Mouse (Mus musculus): ENCODE data around the gene Mtx1. TPM values are rescaled to one million over a fixed set of nuclear protein-coding genes. Genes with fewer than 3 reads are reported as not detected.
"Not testable (repeated sequence)": the region's sequence is repeated elsewhere in the genome, so short reads cannot be mapped to it uniquely, and the experiment has no call there.

Mtx1 gene
- total RNA-seq, 2 experiments from 2014 or later, result 89.5 to 94.5 TPM

DNA sequence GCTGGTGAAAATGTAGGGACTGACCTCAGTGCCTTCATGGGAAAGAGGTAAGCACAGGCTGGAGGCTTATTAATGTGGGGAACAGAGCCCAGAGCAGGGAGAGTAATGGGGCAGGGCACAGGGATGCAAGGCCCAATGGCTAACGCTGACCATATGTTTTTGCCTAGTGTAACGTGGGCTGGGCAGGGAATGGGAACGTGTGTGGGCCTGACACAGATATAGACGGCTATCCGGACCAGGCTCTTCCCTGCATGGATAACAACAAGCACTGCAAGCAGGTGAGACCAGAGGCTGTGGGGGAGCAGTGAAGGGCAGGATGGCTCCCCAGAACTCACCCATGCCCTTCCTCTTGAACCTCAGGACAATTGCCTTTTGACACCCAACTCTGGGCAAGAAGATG is 5.7 kb downstream of the Mtx1 start:
- intact Hi-C loops (cut with DNase I), result no loop called here
- DNase-seq (ENCODE audit: low spot score in 2 of 2), result peak in 1 of 2 experiments; percentile 68

DNA sequence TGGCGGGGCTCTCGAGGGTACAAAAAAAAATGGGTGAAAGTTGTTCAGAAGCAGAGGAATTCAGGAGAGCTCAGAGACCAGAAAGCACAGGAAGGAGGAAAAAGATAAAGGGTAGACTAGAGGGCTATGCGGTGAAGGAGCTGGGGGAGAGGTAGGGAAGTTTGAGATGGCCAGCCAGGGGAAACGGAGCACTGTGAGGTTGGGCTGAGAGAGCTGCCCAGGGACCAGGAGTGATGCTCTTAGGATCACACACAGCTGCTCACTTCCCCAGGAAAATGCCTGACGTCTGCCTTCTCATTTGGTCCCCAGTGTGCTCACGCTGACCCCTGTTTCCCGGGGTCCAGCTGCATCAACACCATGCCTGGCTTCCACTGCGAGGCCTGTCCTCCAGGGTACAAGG is 7.3 kb downstream of the Mtx1 start:
- intact Hi-C loops (cut with DNase I), result loop anchor here (5.0 to 10.0 kb wide), 2 partner anchors 127 to 275 kb away; partner anchors contain the start of gene Rusc1

DNA sequence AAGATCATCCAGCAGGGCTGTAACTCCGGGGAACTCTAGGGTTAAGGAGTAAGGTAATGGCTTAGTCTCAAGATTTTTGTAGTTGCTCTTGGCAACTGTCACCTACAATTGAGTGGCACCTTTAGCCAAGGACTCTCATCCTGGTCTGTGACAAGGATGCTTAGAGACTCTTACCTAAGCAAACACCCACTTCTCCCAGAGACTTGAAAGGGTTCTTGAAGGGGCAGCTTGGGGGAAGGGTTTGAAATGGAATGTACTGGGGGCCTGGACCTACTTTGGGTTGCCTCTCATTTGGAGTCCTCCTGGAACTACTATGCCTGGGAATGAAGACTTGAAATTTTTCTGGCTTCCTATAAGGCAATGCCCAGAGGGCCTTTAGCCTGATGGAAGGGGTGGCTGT is 8.6 kb downstream of the Mtx1 start:
- intact Hi-C loops (cut with DNase I), result loop anchor here (5.0 to 10.0 kb wide), 2 partner anchors 126 to 273 kb away; partner anchors contain the start of gene Rusc1
- no peak for DNase-seq (ENCODE audit: low spot score in 2 of 2)

More for the DNA sequence above, 7.3 kb downstream of the Mtx1 start:
- no peak for DNase-seq (ENCODE audit: low spot score in 2 of 2)

DNA sequence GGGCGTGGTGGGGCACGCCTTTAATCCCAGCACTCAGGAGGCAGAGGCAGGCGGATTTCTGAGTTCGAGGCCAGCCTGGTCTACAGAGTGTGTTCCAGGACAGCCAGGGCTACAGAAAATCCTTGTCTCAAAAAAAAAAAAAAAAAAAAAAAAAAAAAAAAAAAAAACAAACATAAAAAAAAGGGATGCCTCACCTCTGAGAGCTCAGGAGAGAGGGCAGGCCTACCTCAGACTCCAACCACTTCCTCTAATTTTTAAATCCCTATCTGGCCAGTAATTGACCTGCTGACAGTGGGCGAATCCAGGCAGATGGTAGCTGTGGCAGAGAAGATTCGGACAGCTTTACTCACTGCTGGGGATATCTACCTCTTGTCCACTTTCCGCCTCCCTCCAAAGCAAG is 10.5 kb downstream of the Mtx1 start:
- DNase-seq (ENCODE audit: low spot score in 2 of 2), result not testable (repeated sequence)
- intact Hi-C loops (cut with DNase I), result loop anchor here (5.0 to 10.0 kb wide), 2 partner anchors 124 to 272 kb away; partner anchors contain the start of gene Rusc1

- DNase-seq (ENCODE audit: low spot score in 2 of 2), result peak; percentile 87 to 91
- intact Hi-C loops (cut with DNase I), result loop anchor here (5.0 to 10.0 kb wide), 2 partner anchors 124 to 271 kb away; partner anchors contain the start of gene Rusc1
Measured at GRCm38 (mm10) chr3:89215853-89216252, 11.0 kb downstream of the Mtx1 start.

- intact Hi-C loops (cut with DNase I), result loop anchor here (5.0 to 10.0 kb wide), 2 partner anchors 123 to 270 kb away; partner anchors contain the start of gene Rusc1
- DNase-seq (ENCODE audit: low spot score in 2 of 2), result no peak
Measured at GRCm38 (mm10) chr3:89214681-89215411, 12.0 kb downstream of the Mtx1 start, which contains the start of gene Thbs3. Thbs3 (plus strand) TSS chr3:89215180.

DNA sequence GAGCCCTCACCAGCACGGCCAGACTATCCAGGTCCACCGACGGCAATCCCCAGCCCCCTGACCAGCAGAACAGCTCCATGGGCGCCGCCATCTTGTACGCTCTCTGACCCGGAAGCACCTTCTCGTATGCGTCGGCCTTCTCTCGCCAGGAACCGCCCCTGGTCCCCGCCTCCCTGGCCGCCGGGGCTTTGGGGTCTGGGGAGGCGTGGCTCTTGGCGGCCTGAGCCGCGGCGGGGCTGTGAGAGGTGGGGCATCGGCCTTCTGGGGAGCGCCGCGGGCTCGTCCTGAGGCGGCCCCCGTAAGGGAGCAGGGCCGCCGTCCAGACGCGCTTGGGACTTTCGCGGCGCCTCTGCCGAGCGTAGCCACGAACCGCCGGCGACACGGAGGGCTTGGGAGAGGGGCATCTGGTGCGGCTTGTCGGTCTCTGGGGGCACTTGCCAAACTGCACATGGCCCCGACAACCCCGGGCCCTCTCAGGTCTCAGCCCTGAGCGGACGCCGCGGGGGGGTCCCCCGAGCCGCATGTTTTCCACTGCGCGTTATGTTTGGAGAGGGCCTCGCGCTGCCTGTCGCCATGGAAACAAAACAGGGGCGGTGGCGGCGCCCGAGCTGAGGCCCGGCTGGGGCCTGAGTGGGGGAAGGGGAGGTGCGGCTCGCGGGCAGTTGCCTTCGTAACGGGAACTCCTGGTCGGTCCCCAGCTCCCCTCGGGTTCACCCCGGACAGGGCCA is 12.9 kb downstream of the Mtx1 start:
- peak; percentile 93 to 94 for DNase-seq (ENCODE audit: low spot score in 2 of 2)
- intact Hi-C loops (cut with DNase I), result loop anchor here (10.0 kb wide), 1 partner anchor 269 kb away; no protein-coding TSS in a partner anchor

- DNase-seq (ENCODE audit: low spot score in 2 of 2), result no peak
- intact Hi-C loops (cut with DNase I), result loop anchor here (10.0 kb wide), 1 partner anchor 266 kb away; no protein-coding TSS in a partner anchor
Measured at GRCm38 (mm10) chr3:89210731-89211130, 16.2 kb downstream of the Mtx1 start.

- no peak for DNase-seq (ENCODE audit: low spot score in 2 of 2)
- intact Hi-C loops (cut with DNase I), result loop anchor here (10.0 kb wide), 1 partner anchor 265 kb away; no protein-coding TSS in a partner anchor
Measured at GRCm38 (mm10) chr3:89210162-89210561, 16.7 kb downstream of the Mtx1 start.

GRCm38 (mm10) chr3:89209731-89210130 is 17.2 kb downstream of the Mtx1 start:
- intact Hi-C loops (cut with DNase I), result loop anchor here (10.0 kb wide), 1 partner anchor 265 kb away; no protein-coding TSS in a partner anchor
- DNase-seq (ENCODE audit: low spot score in 2 of 2), result no peak

- intact Hi-C loops (cut with DNase I), result no loop called here
- DNase-seq (ENCODE audit: low spot score in 2 of 2), result no peak
Measured at GRCm38 (mm10) chr3:89208736-89209135, 18.2 kb downstream of the Mtx1 start.

DNA sequence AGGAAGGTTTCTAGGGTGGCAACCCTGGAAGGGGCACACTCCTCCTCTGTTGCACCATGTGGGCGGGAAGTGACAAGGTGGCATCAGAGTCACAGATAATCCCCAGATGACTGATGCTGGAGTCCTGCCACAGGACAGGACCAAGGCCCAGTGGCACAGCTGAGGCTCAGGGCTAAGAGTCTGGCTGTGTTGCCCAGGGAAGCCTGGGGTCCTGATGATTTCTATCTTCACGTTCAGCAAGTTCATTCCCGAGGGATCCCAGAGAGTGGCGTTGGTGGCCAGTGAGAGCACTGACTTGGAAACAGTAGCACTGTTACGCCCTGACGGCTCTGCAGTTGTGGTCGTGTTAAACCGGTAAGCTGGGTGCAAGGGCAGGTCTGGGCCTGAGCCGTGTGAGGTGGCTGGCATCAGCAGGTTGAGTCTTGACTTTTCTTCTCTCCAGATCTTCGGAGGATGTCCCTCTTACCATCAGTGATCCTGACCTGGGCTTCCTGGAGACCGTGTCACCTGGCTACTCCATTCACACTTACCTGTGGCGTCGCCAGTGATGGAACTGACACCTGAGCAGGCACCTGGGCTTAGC is 18.7 kb downstream of the Mtx1 start:
- DNase-seq (ENCODE audit: low spot score in 2 of 2), result no peak
- intact Hi-C loops (cut with DNase I), result no loop called here

GRCm38 (mm10) chr3:89206695-89207094 is 20.2 kb downstream of the Mtx1 start:
- intact Hi-C loops (cut with DNase I), result no loop called here
- no peak for DNase-seq (ENCODE audit: low spot score in 2 of 2)

- no peak for DNase-seq (ENCODE audit: low spot score in 2 of 2)
- intact Hi-C loops (cut with DNase I), result no loop called here
Measured at GRCm38 (mm10) chr3:89206079-89206478, 20.8 kb downstream of the Mtx1 start.

DNA sequence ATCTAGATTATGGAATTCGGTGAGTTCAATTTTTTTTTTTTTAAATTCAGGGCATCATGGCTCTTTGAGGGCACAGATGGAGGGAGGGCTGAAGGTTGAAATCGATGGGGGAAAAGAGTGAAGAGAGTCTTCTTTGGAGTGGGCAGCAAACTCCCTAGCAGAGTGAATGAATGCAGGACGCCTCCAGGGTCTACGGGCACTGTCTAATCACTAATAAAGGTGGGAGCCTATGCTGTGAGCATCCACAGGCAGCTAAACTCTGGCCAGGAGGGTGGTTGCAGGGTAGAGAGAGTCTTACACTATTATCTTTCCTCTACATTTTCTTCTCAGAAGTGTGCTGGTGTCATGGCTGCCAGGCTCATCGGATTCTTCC is 23.8 kb downstream of the Mtx1 start:
- DNase-seq (ENCODE audit: low spot score in 2 of 2), result no peak
- intact Hi-C loops (cut with DNase I), result no loop called here

- peak; percentile 88 to 92 for DNase-seq (ENCODE audit: low spot score in 2 of 2)
- intact Hi-C loops (cut with DNase I), result no loop called here
Measured at GRCm38 (mm10) chr3:89202253-89203141, 24.4 kb downstream of the Mtx1 start, which contains the start of gene Gba. Gba (plus strand) TSS chr3:89202928.

DNA sequence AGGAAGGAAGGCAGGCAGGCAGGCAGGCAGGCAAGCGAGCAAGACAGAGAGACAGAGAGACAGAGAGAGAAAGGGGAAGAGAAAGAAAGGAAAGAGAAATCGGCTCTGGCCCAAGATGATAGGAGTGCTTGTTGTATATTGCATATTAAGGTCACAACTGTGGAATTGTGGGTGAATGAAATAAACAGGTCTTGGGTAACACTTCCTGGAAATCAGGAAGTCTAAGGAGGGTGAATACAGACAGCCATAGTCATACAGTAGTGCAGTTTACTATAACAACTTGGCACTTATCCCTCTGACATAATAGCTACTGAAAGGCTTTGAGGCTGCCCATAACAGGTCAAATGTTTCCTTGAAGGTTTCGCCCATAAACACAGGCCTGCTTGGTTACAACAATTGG is 27.0 kb downstream of the Mtx1 start:
- intact Hi-C loops (cut with DNase I), result no loop called here
- DNase-seq (ENCODE audit: low spot score in 2 of 2), result no peak

DNA sequence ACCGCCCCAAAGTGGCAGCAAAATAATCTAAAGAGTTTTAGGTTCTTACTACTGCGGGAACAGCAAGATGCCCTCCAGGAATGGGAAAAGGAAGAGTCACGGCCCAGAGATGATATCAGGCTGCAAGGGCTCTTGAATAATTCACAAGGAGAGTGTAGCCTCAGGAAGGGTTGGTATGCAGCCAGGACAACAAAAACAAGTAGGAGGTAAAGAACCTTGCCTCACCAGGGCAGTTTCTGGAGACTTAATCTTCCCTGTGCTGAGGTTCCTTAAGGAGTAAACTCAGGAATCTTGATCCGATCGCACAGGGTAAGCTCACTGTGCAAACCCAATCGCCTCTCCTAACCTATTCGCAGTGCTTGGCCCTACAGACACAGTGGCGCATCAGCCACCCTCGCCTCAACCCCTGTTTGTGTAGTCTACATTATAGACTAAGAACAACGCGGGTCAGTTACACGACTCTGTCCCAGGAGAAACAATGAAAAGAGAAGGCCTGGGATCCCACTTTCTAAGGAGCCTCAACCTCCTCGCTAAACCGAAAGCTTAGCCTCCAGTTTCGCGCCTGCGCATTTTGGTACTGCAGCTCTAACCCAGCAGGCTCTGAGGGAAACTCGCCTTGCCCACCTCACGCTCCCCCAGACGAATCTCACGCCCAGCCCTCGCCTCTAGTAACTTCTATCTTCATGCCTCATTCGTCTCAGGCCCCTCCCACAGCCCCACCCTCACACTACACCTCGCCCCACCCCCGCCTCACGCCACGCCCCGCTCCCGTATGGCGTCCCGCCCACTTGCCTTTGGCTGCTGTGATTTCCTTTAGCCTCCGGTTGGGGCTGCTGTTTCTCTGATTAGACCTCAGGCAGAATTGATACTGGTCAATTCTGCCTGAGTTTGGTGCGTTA is 30.7 kb downstream of the Mtx1 start:
- DNase-seq (ENCODE audit: low spot score in 2 of 2), result peak; percentile 84 to 93
- intact Hi-C loops (cut with DNase I), result no loop called here

Measured in left cerebral cortex, postnatal 25 days (tissue).